Mouse (Mus musculus) bone marrow, adult 2 months (tissue): ENCODE measurements at regions not wholly inside any gene's neighbourhood (a gene's known extent, or its start where the extent isn't known, plus 50 kb on each side); places are given as distances from the start of the nearest gene placed in this dataset.

Experiments
- CTCF ChIP-seq: fragments of 200-500 bp; IDR thresholded peaks from 2 replicates; pipeline ENCODE4 v1.5.1; 2011; ENCODE audit warnings: low read length, control low read depth; ENCODE audit not compliant: control insufficient read depth, insufficient read depth
- POLR2A ChIP-seq: fragments of 200-500 bp; IDR thresholded peaks from 2 replicates; pipeline ENCODE4 v1.6.1; 2011; ENCODE audit warnings: low read depth, mild to moderate bottlenecking, control low read depth, low read length, borderline replicate concordance; ENCODE audit not compliant: control insufficient read depth

DNA sequence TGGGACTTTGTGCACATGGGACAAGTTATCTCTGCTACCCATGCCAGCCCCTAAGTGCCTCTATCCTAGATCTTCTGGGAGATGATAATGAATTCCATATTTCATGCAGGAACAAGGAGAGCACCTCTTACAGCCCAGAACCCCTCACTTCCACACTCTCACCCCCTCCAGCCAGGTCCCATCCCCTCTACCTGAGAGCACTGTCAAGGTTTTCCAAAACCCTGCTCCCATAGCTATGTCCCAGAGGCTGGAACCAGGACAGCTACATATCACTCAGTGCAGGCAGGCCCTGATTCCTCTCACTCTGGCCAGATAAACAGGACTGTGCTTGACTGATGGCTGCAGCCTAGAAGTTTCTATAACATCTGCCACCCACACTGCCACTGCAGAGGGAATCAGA lies 125.3 kb upstream of the Irx4 start:
- TF ChIP-seq CTCF (no peak), POLR2A (no peak)
